Mouse (Mus musculus): ENCODE data around the gene Fbxo47. TPM values are rescaled to one million over a fixed set of nuclear protein-coding genes. Genes with fewer than 3 reads are reported as not detected.

Gene Fbxo47
- polyA plus RNA-seq, 1 experiment from 2014 or later: 0.97 TPM

- ATAC-seq (replicated peaks; ENCODE audit: extremely low read depth, insufficient read depth, low FRiP score): no peak
- Histone ChIP-seq H3K9me3 (replicated peaks; ENCODE audit: control insufficient read depth, low read length) (no peaks in the 10 kb centered on the region; the same call in 1 of the 2 replicates), H3K27ac (ENCODE audit: low read length) (no peak overlapping the region), H3K4me3 (ENCODE audit: low read length) (no peak overlapping the region), H3K4me1 (ENCODE audit: control insufficient read depth, insufficient read depth, low read length) (no peaks in the 10 kb centered on the region), H3K4me2 (ENCODE audit: low read depth, low read length) (no peak overlapping the region), H3K9ac (ENCODE audit: low read length) (no peak overlapping the region), H3K27me3 (ENCODE audit: control insufficient read depth, insufficient read depth, low read length) (no peaks in the 10 kb centered on the region), H3K36me3 (ENCODE audit: control insufficient read depth, insufficient read depth) (no peaks in the 10 kb centered on the region)
- WGBS: 60% methylated on average over 5 of the region's 5 CpGs
These were observed 24.0 kb upstream of the Fbxo47 start for GRCm38 (mm10) chr11:97907935-97908334.

DNA sequence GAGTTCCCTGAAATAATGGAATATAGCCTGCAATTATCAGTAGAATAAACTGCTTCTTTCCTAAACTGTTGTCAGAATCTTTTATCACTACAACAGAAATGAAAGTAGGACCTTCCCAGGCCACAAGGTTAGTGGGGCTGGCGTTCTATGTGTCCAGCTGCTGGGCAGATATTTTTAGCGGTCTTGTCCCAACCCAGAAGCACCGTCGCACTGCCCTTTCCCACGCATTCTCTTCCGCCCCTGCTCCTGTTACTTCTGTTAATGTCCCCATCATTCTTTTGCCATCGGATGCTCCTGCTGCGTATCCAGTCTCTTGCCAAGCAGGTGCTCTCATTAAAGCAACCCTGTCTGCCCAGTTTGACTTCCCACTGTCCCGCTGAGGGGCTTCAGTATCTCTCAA is 23.0 kb upstream of the Fbxo47 start:
- H3K4me1 ChIP-seq (ENCODE audit: control insufficient read depth, insufficient read depth, low read length): no peaks in the 10 kb centered on the region
- no peaks in the 10 kb centered on the region for H3K36me3 ChIP-seq (ENCODE audit: control insufficient read depth, insufficient read depth)
- no peaks in the 10 kb centered on the region; the same call in 1 of the 2 replicates for H3K9me3 ChIP-seq (replicated peaks; ENCODE audit: control insufficient read depth, low read length)
- no peak overlapping the region for H3K9ac ChIP-seq (ENCODE audit: low read length)
- 77% methylated on average over 9 of the region's 9 CpGs for WGBS
- H3K4me3 ChIP-seq (ENCODE audit: low read length): no peak overlapping the region
- no peak for ATAC-seq (replicated peaks; ENCODE audit: extremely low read depth, insufficient read depth, low FRiP score)
- no peaks in the 10 kb centered on the region for H3K27me3 ChIP-seq (ENCODE audit: control insufficient read depth, insufficient read depth, low read length)
- no peak overlapping the region for H3K4me2 ChIP-seq (ENCODE audit: low read depth, low read length)
- H3K27ac ChIP-seq (ENCODE audit: low read length): no peak overlapping the region

- Histone ChIP-seq H3K4me1 (ENCODE audit: control insufficient read depth, insufficient read depth, low read length) (no peaks in the 10 kb centered on the region), H3K27ac (ENCODE audit: low read length) (no peak overlapping the region), H3K36me3 (ENCODE audit: control insufficient read depth, insufficient read depth) (no peaks in the 10 kb centered on the region), H3K9ac (ENCODE audit: low read length) (no peak overlapping the region), H3K4me3 (ENCODE audit: low read length) (no peak overlapping the region), H3K4me2 (ENCODE audit: low read depth, low read length) (no peak overlapping the region), H3K27me3 (ENCODE audit: control insufficient read depth, insufficient read depth, low read length) (no peaks in the 10 kb centered on the region), H3K9me3 (replicated peaks; ENCODE audit: control insufficient read depth, low read length) (no peaks in the 10 kb centered on the region; the same call in 1 of the 2 replicates)
- WGBS: 60% methylated on average over 2 of the region's 2 CpGs
- no peak for ATAC-seq (replicated peaks; ENCODE audit: extremely low read depth, insufficient read depth, low FRiP score)
These were observed 22.0 kb upstream of the Fbxo47 start for GRCm38 (mm10) chr11:97905941-97906340.

- Histone ChIP-seq H3K4me2 (ENCODE audit: low read depth, low read length) (no peak overlapping the region), H3K9me3 (replicated peaks; ENCODE audit: control insufficient read depth, low read length) (no peaks in the 10 kb centered on the region; the same call in 1 of the 2 replicates), H3K27ac (ENCODE audit: low read length) (no peak overlapping the region), H3K4me1 (ENCODE audit: control insufficient read depth, insufficient read depth, low read length) (no peaks in the 10 kb centered on the region), H3K4me3 (ENCODE audit: low read length) (no peak overlapping the region), H3K27me3 (ENCODE audit: control insufficient read depth, insufficient read depth, low read length) (no peaks in the 10 kb centered on the region), H3K9ac (ENCODE audit: low read length) (no peak overlapping the region), H3K36me3 (ENCODE audit: control insufficient read depth, insufficient read depth) (no peaks in the 10 kb centered on the region)
- ATAC-seq (replicated peaks; ENCODE audit: extremely low read depth, insufficient read depth, low FRiP score): no peak
- 68% methylated on average over 2 of the region's 2 CpGs for WGBS
These were observed 21.6 kb upstream of the Fbxo47 start for GRCm38 (mm10) chr11:97905540-97905939.

DNA sequence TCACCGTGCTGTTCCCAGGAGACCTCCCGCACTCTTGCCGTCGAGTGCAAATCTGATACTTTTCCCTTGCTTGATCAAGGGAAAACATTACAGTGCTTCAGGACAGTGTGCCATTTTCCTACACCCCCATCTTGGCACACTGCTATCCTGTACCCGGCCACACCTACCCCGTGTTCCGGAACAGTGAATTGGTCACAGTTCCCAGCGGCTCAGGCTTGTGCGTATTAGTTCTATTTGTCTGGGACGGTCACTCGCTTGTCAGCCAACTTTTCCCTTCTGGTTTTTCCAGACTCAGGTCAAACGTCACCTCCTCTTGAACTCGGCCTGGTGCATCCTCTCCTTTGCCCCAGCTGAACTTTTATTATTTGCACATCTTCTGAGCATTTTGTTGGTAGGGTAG is 20.8 kb upstream of the Fbxo47 start:
- H3K4me3 ChIP-seq (ENCODE audit: low read length): no peak overlapping the region
- no peaks in the 10 kb centered on the region for H3K4me1 ChIP-seq (ENCODE audit: control insufficient read depth, insufficient read depth, low read length)
- H3K27me3 ChIP-seq (ENCODE audit: control insufficient read depth, insufficient read depth, low read length): no peaks in the 10 kb centered on the region
- H3K9me3 ChIP-seq (replicated peaks; ENCODE audit: control insufficient read depth, low read length): no peaks in the 10 kb centered on the region; the same call in 1 of the 2 replicates
- ATAC-seq (replicated peaks; ENCODE audit: extremely low read depth, insufficient read depth, low FRiP score): no peak
- no peak overlapping the region for H3K9ac ChIP-seq (ENCODE audit: low read length)
- WGBS: 77% methylated on average over 13 of the region's 13 CpGs
- no peak overlapping the region for H3K27ac ChIP-seq (ENCODE audit: low read length)
- H3K4me2 ChIP-seq (ENCODE audit: low read depth, low read length): no peak overlapping the region
- no peaks in the 10 kb centered on the region for H3K36me3 ChIP-seq (ENCODE audit: control insufficient read depth, insufficient read depth)

DNA sequence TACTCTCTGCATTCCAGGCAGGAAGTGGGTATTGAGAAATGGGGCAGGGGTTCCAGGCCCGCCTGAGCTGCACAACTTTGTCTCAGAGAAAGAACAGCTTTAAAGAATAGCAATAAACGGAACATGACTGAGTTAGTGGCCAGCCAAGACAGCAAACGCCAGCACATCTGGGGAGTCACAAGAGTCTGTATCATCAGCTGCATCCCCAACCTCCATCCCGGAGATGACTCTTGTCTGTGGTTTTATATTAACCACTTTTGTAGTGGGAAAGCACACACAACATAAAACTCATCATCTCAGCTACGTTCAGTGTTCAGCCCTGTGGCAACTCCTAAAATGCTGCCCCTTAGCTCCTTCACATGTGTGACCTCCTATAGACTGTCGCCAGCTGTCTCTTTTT is 17.9 kb upstream of the Fbxo47 start:
- no peaks in the 10 kb centered on the region for H3K4me1 ChIP-seq (ENCODE audit: control insufficient read depth, insufficient read depth, low read length)
- H3K9ac ChIP-seq (ENCODE audit: low read length): no peak overlapping the region
- no peaks in the 10 kb centered on the region; the same call in 1 of the 2 replicates for H3K9me3 ChIP-seq (replicated peaks; ENCODE audit: control insufficient read depth, low read length)
- no peak overlapping the region for H3K27ac ChIP-seq (ENCODE audit: low read length)
- H3K27me3 ChIP-seq (ENCODE audit: control insufficient read depth, insufficient read depth, low read length): no peaks in the 10 kb centered on the region
- H3K4me2 ChIP-seq (ENCODE audit: low read depth, low read length): no peak overlapping the region
- no peaks in the 10 kb centered on the region for H3K36me3 ChIP-seq (ENCODE audit: control insufficient read depth, insufficient read depth)
- H3K4me3 ChIP-seq (ENCODE audit: low read length): no peak overlapping the region
- ATAC-seq (replicated peaks; ENCODE audit: extremely low read depth, insufficient read depth, low FRiP score): no peak
- 77% methylated on average over 6 of the region's 6 CpGs for WGBS

- Histone ChIP-seq H3K4me1 (ENCODE audit: control insufficient read depth, insufficient read depth, low read length) (no peaks in the 10 kb centered on the region), H3K9me3 (replicated peaks; ENCODE audit: control insufficient read depth, low read length) (no peaks in the 10 kb centered on the region; the same call in 1 of the 2 replicates), H3K27ac (ENCODE audit: low read length) (no peak overlapping the region), H3K27me3 (ENCODE audit: control insufficient read depth, insufficient read depth, low read length) (no peaks in the 10 kb centered on the region), H3K9ac (ENCODE audit: low read length) (no peak overlapping the region), H3K4me3 (ENCODE audit: low read length) (no peak overlapping the region), H3K36me3 (ENCODE audit: control insufficient read depth, insufficient read depth) (no peaks in the 10 kb centered on the region), H3K4me2 (ENCODE audit: low read depth, low read length) (no peak overlapping the region)
- no peak; the same call in 1 of the 2 replicates for ATAC-seq (replicated peaks; ENCODE audit: extremely low read depth, insufficient read depth, low FRiP score)
- 3% methylated on average over 2 of the region's 2 CpGs for WGBS
These were observed 15.9 kb upstream of the Fbxo47 start for GRCm38 (mm10) chr11:97899822-97900221.

GRCm38 (mm10) chr11:97897568-97898185 is 13.7 kb upstream of the Fbxo47 start:
- ATAC-seq (replicated peaks; ENCODE audit: extremely low read depth, insufficient read depth, low FRiP score): no peak
- 81% methylated on average over 3 of the region's 3 CpGs for WGBS
- H3K27ac ChIP-seq (ENCODE audit: low read length): no peak overlapping the region
- no peak overlapping the region for H3K9ac ChIP-seq (ENCODE audit: low read length)
- H3K36me3 ChIP-seq (ENCODE audit: control insufficient read depth, insufficient read depth): no peaks in the 10 kb centered on the region
- H3K4me3 ChIP-seq (ENCODE audit: low read length): no peak overlapping the region
- peaks cover 5% of the 10 kb centered on the region; the same call in 1 of the 2 replicates for H3K9me3 ChIP-seq (replicated peaks; ENCODE audit: control insufficient read depth, low read length)
- no peak overlapping the region for H3K4me2 ChIP-seq (ENCODE audit: low read depth, low read length)
- no peaks in the 10 kb centered on the region for H3K4me1 ChIP-seq (ENCODE audit: control insufficient read depth, insufficient read depth, low read length)
- no peaks in the 10 kb centered on the region for H3K27me3 ChIP-seq (ENCODE audit: control insufficient read depth, insufficient read depth, low read length)

- Histone ChIP-seq H3K9ac (ENCODE audit: low read length) (no peak overlapping the region), H3K36me3 (ENCODE audit: control insufficient read depth, insufficient read depth) (no peaks in the 10 kb centered on the region), H3K4me1 (ENCODE audit: control insufficient read depth, insufficient read depth, low read length) (no peaks in the 10 kb centered on the region), H3K4me3 (ENCODE audit: low read length) (no peak overlapping the region), H3K27ac (ENCODE audit: low read length) (no peak overlapping the region), H3K9me3 (replicated peaks; ENCODE audit: control insufficient read depth, low read length) (peaks cover 5% of the 10 kb centered on the region; the same call in 1 of the 2 replicates), H3K27me3 (ENCODE audit: control insufficient read depth, insufficient read depth, low read length) (no peaks in the 10 kb centered on the region), H3K4me2 (ENCODE audit: low read depth, low read length) (no peak overlapping the region)
- no peak for ATAC-seq (replicated peaks; ENCODE audit: extremely low read depth, insufficient read depth, low FRiP score)
- 57% methylated on average over 4 of the region's 4 CpGs for WGBS
These were observed 12.7 kb upstream of the Fbxo47 start for GRCm38 (mm10) chr11:97896655-97897054.

Data from heart, embryonic 16.5 days (tissue).